Mouse (Mus musculus) CD4-positive naive resting alpha-beta T cell, adult 57 days (primary cell): Measurements from ENCODE around the gene Tmem185a. TPM values are rescaled to one million over a fixed set of nuclear protein-coding genes. Genes with fewer than 3 reads are reported as not detected.

Experiments
- total RNA-seq: library from RNA; stranded (reverse); gene quantifications from one replicate; pipeline ENCODE4 v1.2.4, GENCODE M21; 2023

Tmem185a gene
- total RNA-seq = 19.7 TPM

DNA sequence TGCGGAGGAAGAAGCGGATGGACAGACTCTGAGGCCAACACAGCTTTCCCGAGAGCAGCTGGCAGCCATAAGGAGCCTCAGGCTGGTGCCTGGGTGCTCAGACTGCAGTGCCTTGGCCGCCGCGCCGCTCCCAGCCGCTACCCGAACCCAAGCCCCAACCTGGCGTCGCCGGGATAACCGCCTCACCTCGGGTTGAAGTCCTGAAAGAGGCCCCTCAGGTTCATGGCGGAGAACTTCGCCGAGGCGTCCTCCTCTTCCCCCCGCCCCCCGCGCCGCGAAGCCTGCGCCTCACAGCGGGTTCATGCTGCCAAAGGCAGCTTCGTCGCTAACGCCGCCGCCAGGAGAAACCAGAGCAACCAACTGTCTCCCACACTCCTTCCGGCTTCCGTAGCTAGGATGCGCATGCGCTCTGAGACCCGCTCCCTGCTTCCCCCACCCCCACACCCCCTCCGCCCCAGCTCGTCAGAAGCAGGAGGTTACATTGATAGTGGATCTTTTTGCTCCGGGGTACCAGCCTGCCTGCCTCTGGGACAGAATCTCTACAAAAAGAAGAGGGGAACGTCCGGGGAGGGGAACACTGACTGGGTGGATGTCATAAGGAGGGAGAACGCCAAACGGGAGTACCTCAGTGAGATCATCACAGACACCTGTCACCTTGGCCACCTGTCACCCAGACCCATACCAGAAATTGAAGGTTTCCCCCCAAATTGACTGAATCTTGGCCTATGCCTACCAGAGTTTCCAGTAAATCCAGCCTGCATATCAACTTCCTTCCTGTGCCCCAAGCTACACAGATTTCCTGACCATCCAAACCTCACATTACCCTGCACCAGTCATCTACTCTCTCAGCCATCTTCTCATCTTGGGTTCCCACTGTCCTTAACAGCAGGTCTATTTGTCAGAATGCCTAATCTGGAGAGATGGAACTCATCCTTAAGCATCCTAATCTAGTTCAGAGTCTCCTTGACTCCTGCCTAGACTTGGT, at the start of gene Tmem185a:
Gene Tmem185a, minus strand, starts transcription at position 389 of the 985 bp plus-strand sequence.

Other genes with a start within 250 kb of the Tmem185a start
- gene Ids, start 112.1 kb downstream of the Tmem185a start, total RNA-seq = 31.7 TPM
- 11.3 TPM for gene 1110012L19Rik, start 91.3 kb downstream of the Tmem185a start, total RNA-seq